Mouse (Mus musculus) neural tube, embryonic 11.5 days (tissue): Measurements from ENCODE around the gene Slc7a10. TPM values are rescaled to one million over a fixed set of nuclear protein-coding genes. Genes with fewer than 3 reads are reported as not detected.

ENCODE experiments used
- ATAC-seq: fragments of 200-750 bp; cut with Nextera tagmentation; 2 replicates; pipeline ENCODE4 v1.8.0; 2017; ENCODE audit warnings: moderate number of reproducible peaks, mild to moderate bottlenecking, moderate TSS enrichment, moderate library complexity; ENCODE audit not compliant: insufficient read depth, low FRiP score, low TSS enrichment
- DNase-seq: peaks from one replicate; pipeline ENCODE4 v3.0.0-alpha.2; 2015; ENCODE audit warnings: low spot score
- H3K27ac ChIP-seq: fragments of 300-500 bp; sonication (generic); 2 replicates; pipeline ENCODE4 v1.5.1; 2014; ENCODE audit warnings: low read depth, mild to moderate bottlenecking, low read length
- H3K27me3 ChIP-seq: fragments of 300-500 bp; sonication (generic); 2 replicates; pipeline ENCODE4 v1.6.1; 2014; ENCODE audit warnings: mild to moderate bottlenecking, low read length, mixed read lengths; ENCODE audit not compliant: control insufficient read depth, insufficient read depth
- H3K36me3 ChIP-seq: fragments of 300-500 bp; sonication (generic); 2 replicates; pipeline ENCODE4 v1.6.1; 2014; ENCODE audit warnings: mild to moderate bottlenecking, low read length, moderate library complexity, mixed read lengths; ENCODE audit not compliant: control insufficient read depth, insufficient read depth
- H3K4me1 ChIP-seq: fragments of 300-500 bp; sonication (generic); 2 replicates; pipeline ENCODE4 v1.6.1; 2014; ENCODE audit warnings: low read length, mixed read lengths; ENCODE audit not compliant: control insufficient read depth, insufficient read depth
- H3K4me2 ChIP-seq: fragments of 300-500 bp; sonication (generic); 2 replicates; pipeline ENCODE4 v1.6.1; 2014; ENCODE audit warnings: low read depth, mild to moderate bottlenecking, moderate library complexity
- H3K4me3 ChIP-seq: fragments of 300-500 bp; sonication (generic); 2 replicates; pipeline ENCODE4 v1.5.1; 2014; ENCODE audit warnings: low read depth, low read length
- H3K9ac ChIP-seq: fragments of 300-500 bp; sonication (generic); 2 replicates; pipeline ENCODE4 v1.6.1; 2014; ENCODE audit warnings: mild to moderate bottlenecking, low read length
- H3K9me3 ChIP-seq: fragments of 300-500 bp; sonication (generic); 2 replicates; pipeline ENCODE4 v1.6.1; 2016; ENCODE audit warnings: low read length; ENCODE audit not compliant: control insufficient read depth
- WGBS: fragments of 180-500 bp; shearing (Covaris S2); extraction: QIAGEN DNeasy Blood & Tissue Kit; methylation state at CpG from one replicate; pipeline ENCODE4 v1.1.7; 2014; 5-methylcytosine and 5-hydroxymethylcytosine counted together
- polyA plus RNA-seq: library from polyadenylated mRNA; unstranded; fragments of >200 nt; fragmentation: Nextera tagmentation; extraction: Ambion mirVana; gene quantifications from 2 replicates; pipeline ENCODE4 v1.2.1, GENCODE M21; 2014

Slc7a10 gene
- polyA plus RNA-seq, 1 experiment from 2014 or later: 0.25 TPM

GRCm38 (mm10) chr7:35189699-35190098, 3.5 kb downstream of the Slc7a10 start:
- Histone ChIP-seq H3K36me3 (no peaks in the 10 kb centered on the region), H3K4me1 (peaks cover 6% of the 10 kb centered on the region; the same call in 1 of the 2 replicates), H3K27ac (no peak overlapping the region), H3K4me2 (no peak overlapping the region), H3K9me3 (no peaks in the 10 kb centered on the region), H3K27me3 (peaks cover 36% of the 10 kb centered on the region), H3K4me3 (no peak overlapping the region), H3K9ac (no peak overlapping the region)
- DNase-seq (no peak), ATAC-seq (no peak)
- 71% methylated on average over 5 of the region's 5 CpGs for WGBS

DNA sequence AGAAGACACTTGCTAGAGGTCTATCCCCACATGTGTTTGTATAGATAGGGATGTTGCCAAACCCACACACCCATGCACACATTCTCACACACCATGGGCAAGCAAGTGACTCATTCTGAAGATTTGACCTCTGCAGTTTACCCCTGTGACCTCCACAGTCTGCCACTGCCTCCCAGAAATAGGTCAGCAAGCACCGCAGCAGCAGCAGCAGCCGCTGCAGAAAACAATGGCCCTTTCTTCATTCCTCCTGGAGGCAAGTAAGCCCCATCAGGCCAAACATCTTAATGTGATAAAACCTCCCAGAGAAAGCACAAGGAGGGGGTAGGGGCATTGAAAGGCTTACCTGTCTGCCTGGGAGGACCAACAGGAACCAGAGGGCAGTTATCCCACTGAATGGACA, 5.1 kb downstream of the Slc7a10 start:
- ATAC-seq (no peak), DNase-seq (no peak)
- no peaks in the 10 kb centered on the region for H3K36me3 ChIP-seq
- peaks cover 21% of the 10 kb centered on the region for H3K27me3 ChIP-seq
- no peak overlapping the region for H3K4me3 ChIP-seq
- 17% methylated on average over 2 of the region's 2 CpGs for WGBS
- no peak overlapping the region for H3K9ac ChIP-seq
- no peak overlapping the region for H3K27ac ChIP-seq
- H3K4me2 ChIP-seq: no peak overlapping the region
- H3K4me1 ChIP-seq: 0 out of 2 replicates have a peak, but pooled peaks cover under 1% of the 10 kb centered on the region
- no peaks in the 10 kb centered on the region for H3K9me3 ChIP-seq

DNA sequence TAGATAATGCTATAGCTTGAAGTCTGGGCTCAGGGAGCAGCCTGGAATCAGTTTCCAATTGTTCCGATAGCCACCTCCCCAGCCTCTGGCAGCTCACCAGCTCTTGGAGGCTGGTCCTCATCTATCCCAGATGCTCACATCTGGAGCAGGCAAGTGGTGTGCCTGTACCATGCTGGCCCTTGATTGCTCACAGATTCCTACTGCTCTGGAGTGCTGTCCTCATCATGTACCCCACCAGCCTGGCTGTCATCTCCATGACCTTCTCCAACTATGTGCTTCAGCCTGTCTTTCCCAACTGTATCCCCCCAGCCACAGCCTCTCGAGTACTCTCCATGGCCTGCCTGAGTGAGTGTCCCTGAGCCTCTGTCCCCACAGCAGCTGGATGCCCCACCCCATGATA, 10.8 kb downstream of the Slc7a10 start:
- H3K4me2 ChIP-seq: no peak overlapping the region
- WGBS: 75% methylated on average over 2 of the region's 2 CpGs

DNA sequence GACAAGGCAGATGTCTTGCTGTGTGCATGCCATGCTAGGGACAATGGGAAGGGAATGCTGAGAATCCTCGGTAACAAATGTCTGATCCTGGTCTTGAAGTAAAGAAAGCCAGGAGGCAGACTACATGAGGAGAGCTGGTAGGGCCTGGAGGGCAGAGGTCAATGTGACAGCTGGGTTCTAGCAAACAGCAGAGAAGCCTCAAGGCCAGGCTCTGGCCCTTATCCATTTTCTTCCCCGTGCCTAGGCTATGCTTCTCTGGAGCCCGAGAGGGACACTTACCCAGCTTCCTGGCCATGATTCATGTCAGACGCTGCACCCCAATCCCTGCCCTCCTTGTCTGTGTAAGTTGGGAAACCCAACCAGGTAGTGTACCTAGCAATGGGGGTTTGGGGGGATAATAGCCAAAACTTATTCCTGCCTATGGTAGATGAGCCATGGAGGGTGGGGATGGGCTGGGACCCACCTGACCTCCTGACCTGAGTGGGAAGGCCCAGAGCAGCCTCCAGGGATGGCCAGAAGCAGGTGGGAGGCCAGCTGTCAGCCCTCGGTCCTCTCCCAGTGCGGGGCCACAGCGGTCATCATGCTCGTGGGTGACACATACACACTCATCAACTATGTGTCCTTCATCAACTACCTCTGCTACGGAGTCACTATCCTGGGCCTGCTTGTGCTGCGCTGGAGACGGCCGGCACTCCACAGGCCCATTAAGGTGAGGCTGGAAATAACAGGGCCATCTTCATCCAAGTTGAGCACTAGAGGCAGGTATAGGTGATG, 13.0 kb downstream of the Slc7a10 start:
- H3K4me1 ChIP-seq: 0 out of 2 replicates have a peak, but pooled peaks cover 3% of the 10 kb centered on the region
- WGBS: 88% methylated on average over 12 of the region's 12 CpGs
- H3K27me3 ChIP-seq: no peaks in the 10 kb centered on the region
- DNase-seq (no peak), ATAC-seq (no peak)
- no peak overlapping the region for H3K4me3 ChIP-seq
- H3K36me3 ChIP-seq: peaks cover 27% of the 10 kb centered on the region
- H3K4me2 ChIP-seq: no peak overlapping the region
- H3K27ac ChIP-seq: no peak overlapping the region
- H3K9me3 ChIP-seq: no peaks in the 10 kb centered on the region
- H3K9ac ChIP-seq: no peak overlapping the region

More for the DNA sequence above, 10.8 kb downstream of the Slc7a10 start:
- Histone ChIP-seq H3K9ac (no peak overlapping the region), H3K4me1 (0 out of 2 replicates have a peak, but pooled peaks cover 3% of the 10 kb centered on the region), H3K4me3 (no peak overlapping the region), H3K27me3 (no peaks in the 10 kb centered on the region), H3K9me3 (no peaks in the 10 kb centered on the region), H3K27ac (no peak overlapping the region), H3K36me3 (peaks cover 13% of the 10 kb centered on the region)
- no peak for DNase-seq
- no peak for ATAC-seq

DNA sequence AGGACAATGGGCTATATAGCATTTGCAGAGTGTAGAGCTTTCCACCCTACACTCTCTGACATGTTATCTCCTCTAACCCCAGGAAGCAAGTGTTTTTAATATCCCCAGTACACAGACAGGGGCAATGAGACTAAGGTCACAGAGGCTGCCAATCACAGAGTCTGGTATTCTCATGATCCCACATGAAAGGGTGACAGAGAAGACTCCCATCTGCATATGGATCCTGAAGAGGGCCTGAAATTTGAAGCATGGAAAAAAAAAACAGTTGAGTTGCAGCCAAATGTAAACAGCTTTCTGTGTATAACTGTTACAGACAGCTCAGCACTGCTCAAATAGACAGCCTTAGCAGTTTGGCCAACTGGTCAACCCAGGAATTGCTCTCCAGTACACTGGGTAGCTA, 13.6 kb downstream of the Slc7a10 start:
- H3K9ac ChIP-seq: no peak overlapping the region
- no peak for ATAC-seq
- H3K4me1 ChIP-seq: 0 out of 2 replicates have a peak, but pooled peaks cover 3% of the 10 kb centered on the region
- no peaks in the 10 kb centered on the region for H3K27me3 ChIP-seq
- no peak for DNase-seq
- H3K4me3 ChIP-seq: no peak overlapping the region
- H3K4me2 ChIP-seq: no peak overlapping the region
- H3K9me3 ChIP-seq: no peaks in the 10 kb centered on the region
- H3K27ac ChIP-seq: no peak overlapping the region
- H3K36me3 ChIP-seq: peaks cover 31% of the 10 kb centered on the region

- 89% methylated on average over 4 of the region's 4 CpGs for WGBS
- no peaks in the 10 kb centered on the region for H3K9me3 ChIP-seq
- DNase-seq: no peak
- peaks cover 12% of the 10 kb centered on the region for H3K4me1 ChIP-seq
- no peak overlapping the region for H3K9ac ChIP-seq
- no peak overlapping the region for H3K27ac ChIP-seq
- H3K4me3 ChIP-seq: no peak overlapping the region
- peaks cover 5% of the 10 kb centered on the region; the same call in 1 of the 2 replicates for H3K36me3 ChIP-seq
- ATAC-seq: no peak
- H3K27me3 ChIP-seq: no peaks in the 10 kb centered on the region
- no peak overlapping the region for H3K4me2 ChIP-seq
These were observed 25.6 kb downstream of the Slc7a10 start for GRCm38 (mm10) chr7:35211791-35212190.

GRCm38 (mm10) chr7:35214442-35215222, 28.4 kb downstream of the Slc7a10 start:
- DNase-seq: peak; percentile 65
- peak overlapping the region; percentile 87 for H3K27ac ChIP-seq
- peak overlapping the region; percentile 75 for H3K4me2 ChIP-seq

GRCm38 (mm10) chr7:35215225-35215624, 29.0 kb downstream of the Slc7a10 start, which contains the start of gene Lrp3:
TSS of gene Lrp3 (minus strand) at chr7:35215498.
- H3K36me3 ChIP-seq: peaks cover 3% of the 10 kb centered on the region; the same call in 1 of the 2 replicates
- H3K4me1 ChIP-seq: peaks cover 12% of the 10 kb centered on the region
- H3K27me3 ChIP-seq: no peaks in the 10 kb centered on the region
- H3K27ac ChIP-seq: peak within 1 kb of the TSS; percentile 87
- peak within 1 kb of the TSS; percentile 75 for H3K4me2 ChIP-seq
- H3K9me3 ChIP-seq: no peaks in the 10 kb centered on the region
- peak within 1 kb of the TSS; percentile 94 for H3K9ac ChIP-seq
- 0% methylated on average over 19 of the region's 53 CpGs for WGBS
- peak; percentile 87 for DNase-seq
- ATAC-seq: peak; percentile 87
- H3K4me3 ChIP-seq: peak within 1 kb of the TSS; percentile 90

More at GRCm38 (mm10) chr7:35214442-35215222, 28.4 kb downstream of the Slc7a10 start:
- Histone ChIP-seq H3K4me3 (peak overlapping the region; percentile 90), H3K36me3 (peaks cover 3% of the 10 kb centered on the region; the same call in 1 of the 2 replicates), H3K4me1 (peaks cover 12% of the 10 kb centered on the region), H3K9ac (peak overlapping the region; percentile 94), H3K9me3 (no peaks in the 10 kb centered on the region), H3K27me3 (no peaks in the 10 kb centered on the region)
- peak; percentile 70 for ATAC-seq
- WGBS: under 1% methylated on average over 62 of the region's 79 CpGs
